Mouse (Mus musculus) urinary bladder, postnatal 25 days (tissue): ENCODE measurements around the gene Fstl5.

Experiments used
- DNase-seq: peaks from one replicate; pipeline ENCODE4 v3.0.0; 2022; ENCODE audit warnings: low spot score

The Fstl5 gene

GRCm38 (mm10) chr3:76508811-76509210 lies 434.7 kb downstream of the Fstl5 start:
- DNase-seq = no peak

GRCm38 (mm10) chr3:76567346-76567745 lies 493.3 kb downstream of the Fstl5 start:
- DNase-seq = no peak

DNA sequence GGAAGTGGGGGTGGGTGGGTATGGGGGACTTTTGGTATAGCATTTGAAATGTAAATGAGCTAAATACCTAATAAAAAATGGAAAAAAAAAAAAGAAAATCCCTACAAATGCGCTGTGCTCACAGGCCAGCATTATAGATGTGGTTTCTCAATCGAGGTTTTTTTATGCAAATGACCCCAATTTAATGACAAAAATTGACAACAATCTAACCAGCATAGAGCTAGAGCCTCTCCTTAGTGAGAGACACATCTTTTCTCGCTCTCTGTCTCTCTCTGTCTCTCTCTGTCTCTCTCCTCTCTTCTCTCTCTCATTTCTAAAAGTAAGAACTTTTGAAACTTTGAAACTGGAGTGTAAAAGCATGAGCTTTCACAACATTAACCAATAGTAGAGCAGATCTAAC lies 498.4 kb downstream of the Fstl5 start:
- no peak for DNase-seq

DNA sequence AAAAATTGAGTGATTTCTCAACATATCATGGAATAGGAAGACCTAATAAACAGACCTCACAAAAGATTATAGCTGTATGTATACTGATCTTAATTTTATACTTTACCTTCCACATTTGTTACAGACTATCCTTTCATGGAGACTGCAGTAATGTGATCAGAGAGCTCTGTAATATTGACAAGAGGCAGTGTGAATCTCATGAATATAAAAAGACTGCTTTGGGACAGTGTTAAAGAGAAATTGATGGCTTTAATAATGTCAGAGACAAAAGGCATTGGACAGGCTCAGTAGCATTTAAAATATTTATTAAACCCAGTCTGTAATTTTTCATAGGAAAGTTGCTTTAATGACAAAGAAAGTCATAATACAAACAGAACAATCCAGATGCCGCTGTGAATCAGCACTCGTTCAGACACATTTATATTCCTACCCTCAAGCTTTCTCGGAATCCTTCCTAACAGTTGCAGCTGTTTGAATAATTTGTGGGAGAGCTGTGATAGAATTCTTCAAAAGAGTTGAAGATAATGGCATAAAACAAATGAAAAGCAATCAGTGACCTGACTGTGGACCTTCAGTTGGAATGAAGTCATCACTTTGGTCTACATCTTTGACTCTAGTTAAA lies 499.0 kb downstream of the Fstl5 start:
- DNase-seq = no peak

GRCm38 (mm10) chr3:76593148-76593547 lies 519.1 kb downstream of the Fstl5 start:
- no peak for DNase-seq

DNA sequence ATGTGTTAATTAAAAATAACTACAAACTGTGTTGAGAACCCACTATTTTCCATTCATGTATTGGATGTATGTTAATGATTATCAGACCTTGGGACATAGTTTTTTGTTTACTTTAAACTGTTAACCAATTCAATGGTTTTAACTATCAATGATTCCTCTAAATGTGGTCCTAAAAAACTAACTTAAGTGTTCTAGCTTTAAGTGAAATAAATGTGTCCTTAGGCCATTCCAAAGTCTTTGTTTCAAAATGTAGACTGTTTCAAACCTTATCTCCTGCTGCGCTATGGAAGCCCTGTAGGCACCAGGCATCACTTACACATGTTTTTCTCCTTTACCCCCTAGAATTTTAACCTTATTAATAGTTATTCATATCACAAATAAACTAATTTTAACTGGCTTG lies 546.0 kb downstream of the Fstl5 start:
- DNase-seq = no peak

DNA sequence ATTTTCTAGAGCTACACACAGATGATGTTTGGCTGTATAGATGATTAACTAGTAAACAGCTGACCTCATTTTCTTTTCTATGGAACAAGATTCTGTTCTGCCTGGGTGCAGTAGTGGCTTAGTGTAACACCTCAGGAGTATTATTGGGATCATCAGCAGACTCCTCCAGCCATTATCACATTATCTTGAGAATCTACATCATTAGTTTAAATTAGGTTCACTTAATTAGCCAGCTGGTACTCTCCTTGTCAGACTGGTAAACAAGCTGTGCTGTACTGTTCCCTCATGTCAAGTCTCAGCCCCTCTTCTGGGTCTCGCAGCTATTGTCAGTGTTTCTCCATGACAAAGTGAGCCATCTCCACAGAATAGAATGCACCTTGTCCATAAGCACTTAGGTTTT lies 580.2 kb downstream of the Fstl5 start:
- DNase-seq = no peak

- DNase-seq = no peak
Observed at GRCm38 (mm10) chr3:76670859-76671258, 596.8 kb downstream of the Fstl5 start.

GRCm38 (mm10) chr3:76676006-76676405 lies 601.9 kb downstream of the Fstl5 start:
- DNase-seq = no peak

DNA sequence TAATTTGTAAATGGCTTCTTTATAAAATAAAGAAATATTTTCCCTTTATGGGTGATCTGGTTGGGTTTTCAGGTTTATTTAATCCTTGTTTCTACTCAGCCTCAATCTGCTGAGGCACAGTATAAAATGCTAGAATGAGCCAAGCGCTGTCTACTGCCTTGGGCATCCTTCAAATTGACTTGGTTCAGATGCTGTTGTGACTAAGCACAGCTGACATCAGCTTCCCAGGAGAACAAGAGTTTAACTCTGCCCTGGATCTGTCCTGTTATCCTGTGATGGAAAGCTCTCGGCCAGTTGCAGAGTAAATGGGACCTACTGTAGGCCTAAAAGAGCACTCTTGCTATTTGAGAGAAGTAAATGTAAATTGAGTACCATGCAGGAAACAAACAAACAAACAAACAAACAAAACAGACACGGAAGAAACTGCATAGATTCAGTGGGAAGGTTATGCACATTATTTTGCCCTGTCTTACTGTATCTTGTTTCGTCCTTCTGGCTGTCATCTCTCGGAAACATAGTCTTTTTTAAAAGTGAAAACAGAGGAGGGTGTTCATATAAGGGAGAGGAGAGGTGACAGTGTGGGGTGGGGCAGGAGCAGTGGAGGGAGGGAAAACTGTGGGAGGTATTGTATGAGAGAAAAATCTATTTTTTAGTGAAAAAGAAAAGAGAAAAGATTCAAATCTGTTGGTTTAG lies 605.9 kb downstream of the Fstl5 start:
- DNase-seq = no peak

GRCm38 (mm10) chr3:76680546-76680883 lies 606.4 kb downstream of the Fstl5 start:
- DNase-seq = no peak

- DNase-seq = no peak
Observed at GRCm38 (mm10) chr3:76697134-76697629, 623.1 kb downstream of the Fstl5 start.

GRCm38 (mm10) chr3:76739221-76739620 lies 665.2 kb downstream of the Fstl5 start:
- no peak for DNase-seq
